In the genomic region with DNA sequence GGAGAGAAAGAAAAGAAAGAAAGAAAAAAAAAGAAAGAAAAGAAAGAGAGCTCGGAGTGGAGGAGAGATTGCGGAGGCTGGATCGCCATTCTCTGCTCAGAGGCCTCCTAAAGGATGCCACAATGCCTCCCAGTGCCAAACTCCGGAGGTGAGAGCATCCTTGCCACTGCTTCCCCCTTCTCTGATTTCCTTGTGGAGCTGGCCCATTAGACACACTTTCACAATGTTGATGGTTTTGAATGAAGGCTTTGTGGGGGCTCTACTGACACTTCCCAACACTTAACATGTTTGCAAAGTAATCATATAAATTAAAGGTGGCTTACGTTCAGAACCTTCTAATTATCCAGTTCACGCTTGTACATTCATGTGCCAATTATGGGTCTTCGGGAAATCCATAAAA, we compare ENCODE assay signal across 9 mouse cellular contexts.
A peak's percentile ranks its signal among the peaks of the same experiment; 100 is the strongest.
DNase-seq lines count a peak whose midpoint lies in the region; ATAC-seq and TF ChIP-seq lines count a peak whose summit lies in the region.
"Had no signal": no experiment of that assay in that cellular context is flagged by ENCODE, and none has a peak within 500 bp of the region (broad histone marks: within the 10 kb centered on the region; RNA-seq: fewer than 3 reads in every experiment).

No protein-coding gene starts in this region.

- no peak overlapping the region for H3K27ac ChIP-seq in heart, embryonic 10.5 days
- no peak overlapping the region for H3K27ac ChIP-seq in ES-Bruce4 (ENCODE audit: insufficient read depth, low read length)
- H3K27ac ChIP-seq in forebrain, embryonic 16.5 days (ENCODE audit: low read length): peak overlapping the region; percentile 72
- no peak overlapping the region for H3K27ac ChIP-seq in liver, embryonic 13.5 days

- intact Hi-C loops in left cerebral cortex, postnatal 4 days (cut with DNase I): loop anchor here (5.0 kb wide), 2 partner anchors 523 to 747 kb away; no protein-coding TSS in a partner anchor

- TF ChIP-seq EP300 in ES-Bruce4 (IDR thresholded peaks at IDR 0.05; ENCODE audit: insufficient read depth, low read depth, low read length): no peak

- 11% methylated on average over 7 of the region's 7 CpGs for WGBS in heart, embryonic 10.5 days
- 2% methylated on average over 7 of the region's 7 CpGs for WGBS in forebrain, embryonic 16.5 days
- 10% methylated on average over 7 of the region's 7 CpGs for WGBS in liver, embryonic 13.5 days (ENCODE audit: insufficient replicate concordance)

- TF ChIP-seq CTCF in ES-Bruce4 (IDR thresholded peaks at IDR 0.05; ENCODE audit: low read depth, low read length): no peak

- peaks cover 71% of the 10 kb centered on the region for H3K27me3 ChIP-seq in heart, embryonic 10.5 days (ENCODE audit: insufficient read depth, poor library complexity, severe bottlenecking)
- peaks cover 7% of the 10 kb centered on the region for H3K27me3 ChIP-seq in ES-Bruce4 (ENCODE audit: control insufficient read depth, insufficient read depth, low read length, poor library complexity, severe bottlenecking)
- no peaks in the 10 kb centered on the region for H3K27me3 ChIP-seq in forebrain, embryonic 16.5 days (replicated peaks; ENCODE audit: control insufficient read depth, insufficient read depth, low read length)
- H3K27me3 ChIP-seq in liver, embryonic 13.5 days: peaks cover 56% of the 10 kb centered on the region

- H3K4me1 ChIP-seq in heart, embryonic 10.5 days: peaks cover 21% of the 10 kb centered on the region
- no peaks in the 10 kb centered on the region for H3K4me1 ChIP-seq in ES-Bruce4 (ENCODE audit: control insufficient read depth, insufficient read depth, low read length)
- H3K4me1 ChIP-seq in forebrain, embryonic 16.5 days (replicated peaks; ENCODE audit: control insufficient read depth, insufficient read depth, low read length): peaks cover 27% of the 10 kb centered on the region
- H3K4me1 ChIP-seq in liver, embryonic 13.5 days (replicated peaks): no peaks in the 10 kb centered on the region

- H3K9ac ChIP-seq in ES-Bruce4 (ENCODE audit: low read depth, poor library complexity, severe bottlenecking): no peak overlapping the region
- peak overlapping the region; percentile 91 for H3K9ac ChIP-seq in forebrain, embryonic 16.5 days (replicated peaks; ENCODE audit: low read depth, low read length)
- H3K9ac ChIP-seq in liver, embryonic 13.5 days: no peak overlapping the region

- no peak for TF ChIP-seq POLR2A in ES-Bruce4 (IDR thresholded peaks at IDR 0.05; ENCODE audit: insufficient read depth, low read length)

- no peaks in the 10 kb centered on the region for H3K36me3 ChIP-seq in heart, embryonic 10.5 days
- no peaks in the 10 kb centered on the region for H3K36me3 ChIP-seq in ES-Bruce4 (ENCODE audit: control insufficient read depth, insufficient read depth, low read length, poor library complexity, severe bottlenecking)
- no peaks in the 10 kb centered on the region for H3K36me3 ChIP-seq in forebrain, embryonic 16.5 days (ENCODE audit: control insufficient read depth, insufficient read depth)
- no peaks in the 10 kb centered on the region for H3K36me3 ChIP-seq in liver, embryonic 13.5 days

- no peak for DNase-seq in heart, embryonic 10.5 days (ENCODE audit: low spot score)
- no peak for DNase-seq in heart, adult 18-20 months
- DNase-seq in liver, embryonic 13.5 days: no peak
- no peak for DNase-seq in thymus, postnatal 10 days (ENCODE audit: low spot score in 2 of 2)
- no peak for DNase-seq in right cerebral cortex, adult 18-20 months
- DNase-seq in left cerebral cortex, postnatal 4 days: no peak

- peak overlapping the region; percentile 74 for H3K4me3 ChIP-seq in heart, embryonic 10.5 days
- peak overlapping the region; percentile 12 for H3K4me3 ChIP-seq in ES-Bruce4 (ENCODE audit: low read depth, low read length)
- H3K4me3 ChIP-seq in forebrain, embryonic 16.5 days (replicated peaks; ENCODE audit: low read length): peak overlapping the region; percentile 84
- no peak overlapping the region for H3K4me3 ChIP-seq in liver, embryonic 13.5 days (replicated peaks)
- H3K4me3 ChIP-seq: myocyte had no signal

- peak overlapping the region; percentile 57 for H3K4me2 ChIP-seq in forebrain, embryonic 16.5 days (ENCODE audit: low read length)
- peak overlapping the region; percentile 66; the same call in 1 of the 2 replicates for H3K4me2 ChIP-seq in liver, embryonic 13.5 days

- no peaks in the 10 kb centered on the region for H3K9me3 ChIP-seq in heart, embryonic 10.5 days
- no peaks in the 10 kb centered on the region for H3K9me3 ChIP-seq in ES-Bruce4 (replicated peaks; ENCODE audit: control insufficient read depth, insufficient read depth, low read length, poor library complexity, severe bottlenecking)
- H3K9me3 ChIP-seq in forebrain, embryonic 16.5 days (ENCODE audit: control insufficient read depth, low read length): no peaks in the 10 kb centered on the region
- H3K9me3 ChIP-seq in liver, embryonic 13.5 days (replicated peaks): no peaks in the 10 kb centered on the region

- no peak for ATAC-seq in forebrain, embryonic 16.5 days
- ATAC-seq in liver, embryonic 13.5 days (ENCODE audit: low read depth): no peak
